Mouse (Mus musculus) heart, postnatal 0 days (tissue): ENCODE data around the gene Col13a1.

Experiments used
- CTCF ChIP-seq: IDR thresholded peaks from 2 replicates; pipeline ENCODE4 v1.5.1; 2016; ENCODE audit warnings: antibody characterized with exemption, control low read depth, low read depth
- EP300 ChIP-seq: IDR thresholded peaks from 2 replicates; pipeline ENCODE4 v1.6.1; 2016; ENCODE audit warnings: antibody characterized with exemption, low read depth

GRCm38 (mm10) chr10:61869796-61870195 lies 109.1 kb downstream of the Col13a1 start:
- TF ChIP-seq CTCF, result no peak
- no peak for TF ChIP-seq EP300
